Mouse (Mus musculus) splenic B cell, adult 2 months (primary cell): Measurements from ENCODE around the gene Vmn1r28.
"Not testable (repeated sequence)": the region's sequence is repeated elsewhere in the genome, so short reads cannot be mapped to it uniquely, and the experiment has no call there.

Experiments used
- DNase-seq: peaks from one replicate; pipeline ENCODE4 v3.0.0-alpha.2; 2011; ENCODE audit warnings: low read depth, low spot score
- H3K27me3 ChIP-seq: 2 replicates; pipeline ENCODE4 v1.6.1; 2012; ENCODE audit warnings: mild to moderate bottlenecking, low read length, moderate library complexity, mixed read lengths; ENCODE audit not compliant: control insufficient read depth, poor library complexity, insufficient read depth, severe bottlenecking
- H3K36me3 ChIP-seq: 2 replicates; pipeline ENCODE4 v1.6.1; 2012; ENCODE audit warnings: mild to moderate bottlenecking, low read length, moderate library complexity, mixed read lengths; ENCODE audit not compliant: control insufficient read depth, poor library complexity, insufficient read depth, severe bottlenecking

Gene Vmn1r28

DNA sequence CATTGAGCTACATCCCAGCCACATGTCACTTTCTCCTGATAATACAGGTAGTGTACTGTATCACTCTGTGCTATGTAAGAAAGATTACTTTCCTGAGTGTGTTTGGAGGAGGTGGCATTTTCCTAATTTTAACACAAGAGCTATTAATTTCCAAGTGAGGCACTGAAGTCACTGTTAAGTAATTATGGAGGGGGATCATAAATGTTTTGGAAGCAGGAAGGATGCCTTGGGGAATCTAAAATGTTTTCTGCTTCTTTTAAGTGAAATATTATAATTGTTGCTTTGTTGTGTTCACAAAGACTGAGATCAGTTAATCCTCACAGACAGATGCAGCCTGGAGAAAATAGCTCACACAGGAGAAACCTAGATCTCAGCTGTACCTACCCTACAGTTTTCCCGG, at the start of gene Vmn1r28:
Gene Vmn1r28, plus strand, starts transcription at position 301 of the 400 bp plus-strand sequence.
- H3K36me3 ChIP-seq = no peaks in the 10 kb centered on the region
- DNase-seq = no peak
- no peaks in the 10 kb centered on the region for H3K27me3 ChIP-seq

DNA sequence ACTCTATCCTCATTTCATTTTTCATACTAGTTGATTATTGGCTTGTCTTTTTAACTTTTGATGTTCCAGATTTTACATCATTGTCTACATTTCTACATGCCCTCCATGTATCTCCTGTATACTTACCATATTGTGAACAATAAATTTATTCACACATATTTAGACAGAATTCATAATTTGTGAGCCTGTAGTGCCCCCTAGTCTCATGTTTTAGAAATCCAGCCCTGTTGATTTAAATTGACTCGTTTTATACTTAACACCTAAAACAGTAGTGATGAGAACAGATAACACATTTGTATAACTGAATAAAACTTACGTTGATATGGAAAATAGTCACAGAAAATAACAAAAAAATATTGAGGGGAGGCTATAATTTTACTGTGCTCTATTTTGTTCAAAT, 45.7 kb upstream of the Vmn1r28 start:
- no peak for DNase-seq

DNA sequence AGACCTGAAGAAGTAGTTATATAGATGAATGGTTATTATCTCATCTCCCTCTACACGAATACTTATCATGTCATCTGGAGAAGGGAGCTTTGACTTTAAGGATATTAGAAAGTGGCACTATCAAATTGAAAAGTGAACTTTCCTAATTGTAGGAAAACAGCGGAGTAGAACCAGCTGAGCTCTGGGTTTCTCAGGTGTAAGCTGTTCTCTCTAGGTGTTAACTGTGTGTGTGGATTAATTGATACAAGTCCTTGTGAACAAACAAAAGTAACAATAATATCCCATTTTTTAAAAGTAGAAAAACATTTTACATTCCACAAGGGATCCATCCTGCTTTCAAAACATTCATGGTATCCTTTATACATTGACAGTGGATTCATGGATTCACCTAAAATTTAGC, 43.1 kb upstream of the Vmn1r28 start, which contains the start of gene Vmn1r27:
Gene Vmn1r27, minus strand, starts transcription at position 101 of the 400 bp plus-strand sequence.
- no peak for DNase-seq
- Histone ChIP-seq H3K36me3 (no peaks in the 10 kb centered on the region), H3K27me3 (no peaks in the 10 kb centered on the region)

More for the DNA sequence above, 45.7 kb upstream of the Vmn1r28 start:
- H3K27me3 ChIP-seq = no peaks in the 10 kb centered on the region
- no peaks in the 10 kb centered on the region for H3K36me3 ChIP-seq

DNA sequence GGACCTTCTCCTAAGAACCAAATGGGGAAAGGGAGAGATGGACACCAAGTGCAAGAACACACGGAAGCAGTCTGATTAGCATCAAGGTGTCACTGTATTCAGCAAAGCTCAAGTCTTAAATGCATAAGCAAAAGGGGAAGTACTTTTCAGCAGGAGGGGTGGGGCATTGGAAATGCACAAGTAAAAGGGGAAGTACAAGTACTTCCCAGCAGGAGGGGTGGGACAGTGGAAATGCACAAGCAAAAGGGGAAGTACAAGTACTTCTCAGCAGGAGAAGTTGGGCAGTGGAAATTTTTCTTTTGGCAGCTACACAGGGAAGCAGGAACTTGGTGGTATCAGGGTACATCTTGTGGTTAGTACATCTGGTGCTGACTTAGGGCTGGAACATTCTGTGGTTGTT, 17.8 kb downstream of the Vmn1r28 start:
- not testable (repeated sequence) for H3K27me3 ChIP-seq, H3K36me3 ChIP-seq
- DNase-seq = peak; percentile 1

DNA sequence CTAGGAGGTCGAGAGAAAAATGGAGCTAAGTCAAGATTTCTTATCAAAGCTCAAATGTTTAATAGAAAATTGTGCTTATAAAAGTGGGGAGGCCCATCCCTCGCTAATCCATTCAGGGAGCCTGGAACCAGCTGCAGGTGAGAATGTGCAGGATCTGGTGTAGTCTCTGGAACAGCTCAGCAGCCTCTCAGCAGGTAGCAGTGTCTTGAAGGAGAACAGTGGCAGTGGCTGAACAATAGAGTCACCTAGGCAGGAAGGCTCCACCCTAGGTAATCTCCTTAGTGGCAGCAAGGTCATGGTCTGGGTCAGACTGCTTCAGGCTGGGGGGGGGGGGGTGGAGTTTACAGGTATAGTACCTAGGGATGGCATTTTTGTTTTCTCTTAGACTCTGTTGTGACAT, 30.4 kb downstream of the Vmn1r28 start:
- Histone ChIP-seq H3K36me3 (no peaks in the 10 kb centered on the region), H3K27me3 (no peaks in the 10 kb centered on the region)
- no peak for DNase-seq

DNA sequence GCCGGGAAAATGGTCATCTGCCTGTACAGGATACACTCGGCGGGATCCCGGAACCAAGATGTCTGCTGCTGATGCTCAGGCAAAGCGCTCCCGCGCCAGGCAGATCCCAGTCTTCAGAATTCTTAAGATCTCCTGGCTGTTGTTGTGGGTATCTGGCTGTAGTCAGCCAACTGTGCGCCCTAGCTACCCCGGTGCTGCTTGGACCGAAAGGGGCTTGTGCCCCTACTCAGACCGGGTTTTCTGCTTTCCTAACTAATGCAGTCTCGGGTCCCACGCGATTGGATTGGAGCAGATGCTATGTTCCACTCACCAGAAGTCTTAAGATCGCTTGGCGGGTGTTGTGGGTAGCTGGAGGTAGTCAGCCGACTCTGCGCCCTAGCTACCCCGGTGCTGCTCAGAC, 36.7 kb downstream of the Vmn1r28 start:
- not testable (repeated sequence) for DNase-seq, H3K36me3 ChIP-seq, H3K27me3 ChIP-seq

DNA sequence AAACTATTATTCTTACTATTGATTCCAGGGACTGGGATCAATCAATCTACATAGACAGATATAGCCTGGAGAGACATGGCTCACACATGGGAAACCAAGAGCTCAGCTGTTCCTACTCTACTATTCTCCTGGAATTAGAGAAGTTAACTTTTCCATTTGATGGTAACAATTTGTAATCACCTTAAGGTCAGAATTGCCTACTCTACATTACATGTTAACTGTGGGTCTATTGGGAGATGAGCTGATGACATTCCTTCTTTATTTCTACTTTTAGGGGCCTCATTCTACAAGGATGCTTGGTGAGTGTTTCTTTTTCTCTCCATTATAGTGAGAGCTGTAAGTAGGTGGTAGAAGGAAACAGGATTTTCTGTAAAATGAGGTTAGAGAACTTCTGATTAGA, 39.4 kb downstream of the Vmn1r28 start, which contains the start of gene Vmn1r29:
Gene Vmn1r29, plus strand, starts transcription at position 301 of the 400 bp plus-strand sequence.
- Histone ChIP-seq H3K36me3 (no peaks in the 10 kb centered on the region), H3K27me3 (no peaks in the 10 kb centered on the region)
- no peak for DNase-seq
